8 mouse cellular contexts compared by ENCODE assay signal in the genomic region with DNA sequence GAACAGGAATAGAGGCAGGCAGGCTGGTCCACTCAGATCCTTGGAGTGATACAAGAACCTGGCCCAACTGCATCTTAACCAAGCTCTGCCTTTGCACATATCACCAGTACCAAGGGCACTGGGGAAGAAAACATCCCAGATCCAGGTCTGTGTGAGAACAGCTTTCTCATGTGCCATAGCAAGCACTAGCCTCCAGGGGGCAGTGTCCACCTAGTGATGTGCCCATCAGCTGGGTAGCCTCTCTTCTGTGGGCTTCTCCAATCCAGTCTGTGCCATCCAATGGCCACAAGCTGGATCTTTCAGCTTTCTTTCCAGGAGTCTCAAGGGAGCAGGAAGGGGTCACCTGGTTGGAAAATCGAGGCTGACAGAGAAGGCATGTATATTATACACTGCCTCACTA. TPM values are rescaled to one million over a fixed set of nuclear protein-coding genes. Genes with fewer than 3 reads are reported as not detected.
DNase-seq lines count a peak whose midpoint lies in the region; ATAC-seq and TF ChIP-seq lines count a peak whose summit lies in the region.
"Had no signal": no experiment of that assay in that cellular context is flagged by ENCODE, and none has a peak within 500 bp of the region (broad histone marks: within the 10 kb centered on the region; RNA-seq: fewer than 3 reads in every experiment).

No protein-coding gene starts in this region.

- H3K4me3 ChIP-seq in G1E (ENCODE audit: low read depth, low read length), result no peak overlapping the region

- H3K4me1 ChIP-seq in G1E (ENCODE audit: insufficient read depth, low read depth, low read length), result peaks cover 2% of the 10 kb centered on the region; the same call in 1 of the 2 replicates

- peak; percentile 80 for TF ChIP-seq CTCF in G1E (IDR thresholded peaks at IDR 0.05; ENCODE audit: low read depth, low read length)

- ATAC-seq in G1E (ENCODE audit: extremely low read depth, insufficient number of reproducible peaks, low FRiP score, poor library complexity, severe bottlenecking), result no peak
- ATAC-seq in hematopoietic stem cell, adult 5-6 weeks (replicated peaks in 1 of 2; ENCODE audit: insufficient read depth in 1 of 2, low FRiP score in 2 of 2, low TSS enrichment in 1 of 2, low read depth in 1 of 2, poor library complexity in 2 of 2, severe bottlenecking in 2 of 2), result peak; percentile 81 to 86

- H3K9me3 ChIP-seq in G1E (replicated peaks), result no peaks in the 10 kb centered on the region

- no peaks in the 10 kb centered on the region for H3K36me3 ChIP-seq in G1E (replicated peaks)

- peaks cover 46% of the 10 kb centered on the region for H3K27me3 ChIP-seq in G1E (ENCODE audit: insufficient read depth, low read length)

- DNase-seq in G1E (ENCODE audit: low spot score), result peak; percentile 35
- DNase-seq in adrenal gland, postnatal 10 days, result peak; percentile 86
- peak; percentile 70 for DNase-seq in embryo, embryonic 9.5 days (ENCODE audit: extremely low spot score)
- DNase-seq in layer of hippocampus, postnatal 10 days (ENCODE audit: low spot score in 2 of 2), result peak; percentile 68 to 70
- DNase-seq in lung, postnatal 36 days, result peak; percentile 78
- DNase-seq in right cerebral cortex, adult 2 months (ENCODE audit: low spot score in 2 of 2), result peak; percentile 50 to 68

RNA-seq across cellular contexts. Expression of gene Gm13547, which starts 5.7 kb away (rescaled TPM):
- total RNA-seq in G1E (2014; fragmentation: Nextera tagmentation) (not detected in 2 replicates), G1E (2017) (0.93 TPM in 1 of 2 replicates, not detected in the other)
- not detected in 2 replicates for polyA plus RNA-seq in G1E (2012)
- not detected for total RNA-seq in adrenal gland, postnatal 10 days (2021)
- total RNA-seq in hematopoietic stem cell, adult 5-6 weeks (2017), result not detected in 2 replicates
- total RNA-seq in layer of hippocampus, postnatal 10 days (2021), result not detected
- polyA plus RNA-seq: large intestine, adult 2 months had no signal

RNA-seq across cellular contexts. Expression of gene Gm13420, which starts 13.3 kb away (rescaled TPM):
- total RNA-seq in G1E (2014; fragmentation: Nextera tagmentation) (not detected in 2 replicates), G1E (2017) (not detected in 2 replicates)
- not detected in 2 replicates for polyA plus RNA-seq in G1E (2012)
- under 1 TPM in 1 of 2 experiments, not detected in 1; 0.48 TPM for total RNA-seq in adrenal gland, postnatal 10 days (2021)
- total RNA-seq in hematopoietic stem cell, adult 5-6 weeks (2017), result not detected in 2 replicates
- 1 to 10 TPM; 1.4 to 2.2 TPM for total RNA-seq in layer of hippocampus, postnatal 10 days (2021)

RNA-seq across cellular contexts. Expression of gene Coq4, which starts 22.5 kb away (rescaled TPM):
- total RNA-seq in G1E (2014; fragmentation: Nextera tagmentation) (9.8 and 11.1 TPM in 2 replicates), G1E (2017) (18.2 and 20.1 TPM in 2 replicates)
- polyA plus RNA-seq in G1E (2012), result 242 and 318 TPM in 2 replicates
- total RNA-seq in adrenal gland, postnatal 10 days (2021), result 10 to 100 TPM; 16.4 to 21.8 TPM
- total RNA-seq in hematopoietic stem cell, adult 5-6 weeks (2017), result 3.6 and 5.3 TPM in 2 replicates
- total RNA-seq in layer of hippocampus, postnatal 10 days (2021), result 10 to 100 TPM; 32.4 to 35.9 TPM

RNA-seq across cellular contexts. Expression of gene Trub2, which starts 23.5 kb away (rescaled TPM):
- total RNA-seq in G1E (2014; fragmentation: Nextera tagmentation) (28.1 and 30.5 TPM in 2 replicates), G1E (2017) (51.7 and 66.4 TPM in 2 replicates)
- polyA plus RNA-seq in G1E (2012), result 5.6 and 7.9 TPM in 2 replicates
- 10 to 100 TPM; 25.7 to 43.1 TPM for total RNA-seq in adrenal gland, postnatal 10 days (2021)
- total RNA-seq in hematopoietic stem cell, adult 5-6 weeks (2017), result 22.0 and 31.3 TPM in 2 replicates
- total RNA-seq in layer of hippocampus, postnatal 10 days (2021), result 10 to 100 TPM; 47.7 to 59.7 TPM

RNA-seq across cellular contexts. Expression of gene Slc27a4, which starts 37.6 kb away (rescaled TPM):
- total RNA-seq in G1E (2014; fragmentation: Nextera tagmentation), result 4.2 and 9.0 TPM in 2 replicates
- total RNA-seq in G1E (2017), result 5.5 and 8.6 TPM in 2 replicates
- polyA plus RNA-seq in G1E (2012), result 5.7 and 6.7 TPM in 2 replicates
- 10 to 100 TPM; 26.8 to 27.8 TPM for total RNA-seq in adrenal gland, postnatal 10 days (2021)
- 6.4 and 8.6 TPM in 2 replicates for total RNA-seq in hematopoietic stem cell, adult 5-6 weeks (2017)
- 10 to 100 TPM; 88.9 to 94.0 TPM for total RNA-seq in layer of hippocampus, postnatal 10 days (2021)

Comparison
In these comparisons a context has a peak if more than half of its experiments do, and no peak if none do; other contexts are left out.
1. DNase-seq: peak in every context shown above with its lines; median percentile 86 in adrenal gland, postnatal 10 days; 78 in lung, postnatal 36 days; 70 in embryo, embryonic 9.5 days; 69 in layer of hippocampus, postnatal 10 days; 59 in right cerebral cortex, adult 2 months; 35 in G1E.